Mouse (Mus musculus) retina, postnatal 1 day (tissue): ENCODE measurements around the gene Fas.

Experiments
- DNase-seq: peaks from one replicate; pipeline ENCODE4 v3.0.0-alpha.2; 2012

The Fas gene

DNA sequence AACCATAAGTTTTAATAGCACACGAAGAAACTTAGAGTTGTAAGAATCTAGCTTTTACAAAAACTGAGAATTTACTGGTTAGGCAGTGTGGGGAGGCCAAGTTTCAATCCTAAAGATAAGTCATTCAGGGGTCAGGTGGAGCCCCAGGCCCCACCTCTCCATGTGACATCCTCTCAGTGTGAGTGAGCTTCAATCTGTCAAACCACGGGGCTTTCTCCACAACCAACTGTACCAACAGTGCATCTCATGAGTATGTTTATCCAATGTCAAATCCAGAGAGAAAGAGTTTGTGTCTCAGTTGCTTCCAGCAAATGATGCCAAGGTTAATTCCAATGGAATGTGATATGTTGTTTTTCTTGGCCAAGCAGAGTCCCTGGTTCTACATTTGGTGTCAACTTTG is 5.6 kb upstream of the Fas start:
- DNase-seq, result no peak

DNA sequence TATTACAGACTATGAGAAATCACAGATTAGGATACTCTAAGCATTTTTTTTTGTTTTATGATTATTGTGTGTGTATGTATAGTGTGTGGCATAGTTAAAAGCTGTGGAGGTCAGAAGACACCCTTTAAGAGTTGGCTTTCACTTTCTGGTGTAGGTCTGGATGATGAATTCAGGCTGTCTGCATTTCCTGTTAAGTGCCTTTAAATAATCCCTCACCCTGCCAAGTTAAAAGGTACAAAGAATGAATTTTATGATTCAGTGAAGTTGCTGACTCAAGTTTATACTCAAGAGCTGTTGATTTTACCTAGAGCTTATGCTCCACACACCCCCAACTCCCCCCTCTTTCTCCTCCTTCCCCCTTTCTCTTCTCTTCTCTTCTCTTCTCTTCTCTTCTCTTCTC is 3.2 kb upstream of the Fas start:
- no peak for DNase-seq

DNA sequence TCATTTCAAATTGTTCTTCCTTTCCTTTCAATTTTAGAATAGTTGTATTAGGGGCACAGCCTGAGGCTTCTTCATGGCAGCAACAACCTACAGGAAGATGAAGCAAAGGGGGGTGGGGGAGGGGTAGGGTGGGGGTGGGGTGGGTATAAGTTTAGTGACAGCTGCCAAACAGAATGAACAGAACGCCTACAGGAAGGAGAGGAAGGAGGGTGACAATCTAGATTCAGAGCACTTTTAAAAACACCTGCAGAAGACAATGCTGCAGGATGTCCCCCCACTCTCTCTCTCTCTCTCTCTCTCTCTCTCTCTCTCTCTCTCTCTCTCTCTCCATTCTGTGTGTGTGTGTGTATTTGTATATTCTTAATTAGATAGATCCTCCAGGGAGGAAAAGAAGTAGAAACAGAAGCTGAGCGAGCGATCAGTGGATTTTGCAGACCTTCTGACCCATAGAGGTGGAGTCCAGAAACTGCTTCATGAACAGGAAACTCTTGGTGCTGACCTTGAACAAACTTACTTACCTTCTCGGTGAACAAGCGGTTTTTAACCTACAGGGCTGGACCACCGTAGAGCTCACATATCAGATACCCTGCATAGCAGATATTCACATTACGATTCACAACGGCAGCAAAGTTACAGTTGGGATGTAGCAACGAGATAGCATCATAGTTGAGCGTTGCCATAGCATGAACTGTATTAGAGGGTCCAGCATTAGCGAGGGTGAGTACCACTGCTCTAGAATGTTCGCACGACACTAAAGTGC is 2.6 kb upstream of the Fas start:
- no peak for DNase-seq

- DNase-seq, result no peak
These were observed 1.8 kb upstream of the Fas start for GRCm38 (mm10) chr19:34288696-34289095.

DNA sequence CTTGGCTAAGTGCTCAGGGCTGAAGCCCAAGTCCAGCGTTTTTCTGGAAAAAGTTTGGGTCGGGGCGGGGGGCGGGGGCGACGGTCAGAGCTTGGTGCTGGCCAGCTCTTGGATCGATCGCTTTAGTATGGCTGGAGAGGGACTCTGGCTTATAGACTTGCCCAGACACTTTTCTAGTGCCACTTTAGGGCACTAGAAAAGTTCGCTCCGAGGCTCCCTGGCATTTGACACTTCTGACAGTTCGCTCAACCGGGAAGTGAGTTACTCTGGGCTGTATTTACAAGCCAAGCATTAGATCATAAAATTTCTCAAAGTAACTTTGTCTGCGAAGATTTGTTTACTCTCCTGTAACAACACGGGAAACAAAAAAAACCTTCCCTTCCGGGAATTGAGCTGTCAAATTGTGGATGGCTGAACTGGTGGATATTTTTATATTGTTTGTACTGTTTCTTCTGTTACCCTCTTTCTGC is 441 bp downstream of the Fas start:
- no peak for DNase-seq

DNA sequence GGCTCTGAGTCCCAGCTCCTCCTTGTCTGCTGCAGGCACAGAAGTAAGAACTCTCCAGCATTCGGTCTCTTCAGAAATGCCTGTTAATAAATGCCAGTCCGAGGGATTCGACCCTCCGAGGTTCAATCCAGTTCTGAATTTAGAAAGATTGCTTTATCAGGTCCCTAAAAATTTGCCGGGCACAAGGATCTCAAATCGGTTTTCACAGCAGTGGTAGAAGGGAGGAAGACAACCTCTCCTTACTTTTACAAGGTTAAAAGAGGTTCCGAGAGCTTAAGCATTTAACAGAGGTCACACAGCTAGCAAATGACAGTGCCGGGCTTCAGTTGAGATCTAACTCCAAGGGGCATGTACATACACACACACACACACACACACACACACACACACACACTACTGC is 913 bp downstream of the Fas start:
- no peak for DNase-seq

GRCm38 (mm10) chr19:34291956-34292355 is 1.5 kb downstream of the Fas start:
- no peak for DNase-seq

DNA sequence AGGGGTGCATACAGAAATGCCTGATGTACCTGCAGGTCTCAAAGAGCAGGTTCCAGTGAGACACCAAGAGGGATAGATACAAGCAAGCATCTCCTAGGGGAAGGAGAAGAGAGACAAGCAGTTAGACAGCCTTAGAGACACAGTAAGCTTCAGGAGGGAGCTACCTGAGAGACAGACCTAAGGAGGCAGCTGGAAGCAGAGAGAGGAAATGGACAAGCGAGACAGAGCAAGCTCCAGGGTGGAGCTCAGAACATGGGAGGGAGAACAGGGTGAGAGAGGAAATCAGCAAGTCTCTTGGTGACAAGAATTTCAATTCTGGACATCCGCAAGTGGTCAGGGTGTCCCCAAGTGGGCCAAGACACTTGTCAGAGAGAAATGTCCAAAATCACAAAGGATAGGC is 2.2 kb downstream of the Fas start:
- no peak for DNase-seq

- no peak for DNase-seq
These were observed 3.0 kb downstream of the Fas start for GRCm38 (mm10) chr19:34293376-34293947.

DNA sequence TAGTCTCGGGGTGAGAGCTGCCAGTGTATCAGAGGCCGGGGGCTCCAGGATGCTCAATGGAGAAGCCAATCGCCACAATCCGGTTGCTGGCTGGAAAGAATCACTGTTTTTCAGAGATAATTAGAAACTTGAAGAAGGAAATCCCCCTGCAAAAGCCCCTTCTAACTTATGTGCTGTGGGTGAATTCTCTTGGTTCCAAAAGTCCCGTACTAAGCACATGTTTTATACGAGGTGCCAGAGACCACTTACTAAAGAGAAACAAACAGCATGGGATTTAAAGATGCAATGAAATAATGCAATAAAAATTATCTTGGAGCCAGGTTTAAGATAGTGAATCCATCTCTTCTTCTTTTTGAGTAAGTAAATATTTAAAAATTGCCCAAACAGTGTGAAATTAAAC is 5.0 kb downstream of the Fas start:
- DNase-seq, result no peak

DNA sequence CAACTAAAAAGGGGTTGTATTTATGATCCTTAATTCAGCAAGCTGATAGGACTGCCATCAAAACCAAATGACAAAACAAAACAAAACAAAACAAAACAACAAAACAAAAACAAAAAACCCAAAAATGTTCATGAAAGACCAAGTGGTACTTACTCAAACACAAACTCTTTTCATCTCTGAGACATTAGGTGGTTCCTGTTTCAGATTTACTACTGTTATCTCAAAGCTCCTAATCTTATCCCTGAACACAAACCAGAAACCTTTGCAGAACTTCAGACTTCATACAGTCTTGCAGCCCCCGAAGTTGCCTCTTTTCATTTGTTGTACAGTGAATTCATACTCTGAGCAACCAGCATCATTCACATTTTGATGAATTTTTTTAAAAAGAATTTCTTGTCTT is 8.1 kb downstream of the Fas start:
- DNase-seq, result no peak

GRCm38 (mm10) chr19:34299229-34299628 is 8.8 kb downstream of the Fas start:
- DNase-seq, result no peak

- no peak for DNase-seq
These were observed 10.0 kb downstream of the Fas start for GRCm38 (mm10) chr19:34300430-34300829.

GRCm38 (mm10) chr19:34304917-34305316 is 14.5 kb downstream of the Fas start:
- DNase-seq, result no peak

- no peak for DNase-seq
These were observed 16.3 kb downstream of the Fas start for GRCm38 (mm10) chr19:34306794-34307193.

GRCm38 (mm10) chr19:34312151-34312728 is 21.8 kb downstream of the Fas start:
- DNase-seq, result no peak

DNA sequence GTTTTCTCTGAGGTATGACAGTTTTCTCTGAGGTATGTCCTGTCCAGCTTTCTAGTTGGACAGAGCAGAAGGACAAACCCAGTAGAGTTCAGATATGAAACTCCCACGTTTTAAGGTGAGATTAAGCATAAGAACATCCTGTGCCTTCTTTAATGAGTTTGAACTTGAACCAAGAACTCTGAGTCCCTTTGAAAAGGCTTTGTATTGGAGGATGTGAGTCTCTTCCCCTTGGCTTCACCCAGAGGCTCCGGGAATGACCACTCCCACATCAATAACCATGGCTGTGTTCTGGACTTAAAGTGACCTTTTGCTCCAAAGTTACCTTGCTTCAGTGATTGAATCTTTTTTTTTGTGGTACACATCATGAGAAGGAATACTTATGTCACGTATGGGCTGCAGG is 37.6 kb downstream of the Fas start:
- DNase-seq, result no peak

- DNase-seq, result peak; percentile 73
These were observed 43.8 kb downstream of the Fas start for GRCm38 (mm10) chr19:34334300-34334699.

- DNase-seq, result no peak
These were observed 54.2 kb downstream of the Fas start for GRCm38 (mm10) chr19:34344702-34345101.

- DNase-seq, result peak; percentile 1
These were observed 55.3 kb downstream of the Fas start for GRCm38 (mm10) chr19:34345616-34346267.

- DNase-seq, result no peak
These were observed 62.9 kb downstream of the Fas start for GRCm38 (mm10) chr19:34353291-34353805.

DNA sequence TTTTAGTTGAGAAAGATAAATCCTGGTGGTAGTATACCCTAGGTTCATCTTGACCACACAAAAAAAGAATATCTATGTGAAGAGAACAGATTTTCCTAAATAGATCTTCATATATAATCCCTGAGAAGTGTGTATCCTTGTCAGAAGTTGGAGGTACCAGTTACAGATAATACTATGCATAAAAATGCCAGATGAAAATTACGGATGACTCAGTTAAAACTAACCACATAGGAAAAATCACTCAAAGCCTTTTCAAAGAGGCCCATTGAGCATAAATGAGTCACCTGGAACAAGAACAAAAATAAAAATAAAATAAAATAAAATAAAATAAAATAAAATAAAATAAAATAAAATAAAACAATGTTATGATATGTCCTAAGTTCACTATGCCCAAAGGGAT is 72.2 kb downstream of the Fas start:
- no peak for DNase-seq

DNA sequence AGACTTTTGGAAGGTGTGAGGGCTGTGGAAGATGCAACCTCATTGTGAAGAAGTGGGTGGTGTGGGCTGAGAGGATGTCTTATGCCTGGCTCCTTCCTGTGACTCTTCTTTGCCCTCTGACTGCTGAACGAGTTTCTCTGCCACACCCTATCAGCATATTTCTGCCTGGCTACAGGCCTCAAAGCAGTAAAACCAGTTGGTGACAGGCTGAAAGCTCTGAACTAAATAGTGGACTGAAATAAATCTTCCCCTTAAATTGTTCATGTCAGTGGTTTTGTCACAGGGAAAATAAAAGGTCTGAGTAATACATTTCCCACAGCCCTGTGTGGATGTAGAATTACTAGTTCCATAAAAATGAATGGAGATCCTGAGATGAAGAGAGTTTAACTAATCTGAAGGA is 79.1 kb downstream of the Fas start:
- DNase-seq, result no peak

GRCm38 (mm10) chr19:34370397-34370796 is 79.9 kb downstream of the Fas start:
- no peak for DNase-seq
